Mouse (Mus musculus) gastrocnemius, postnatal 4 days (tissue): ENCODE data around the gene Hs3st3b1. TPM values are rescaled to one million over a fixed set of nuclear protein-coding genes. Genes with fewer than 3 reads are reported as not detected.

ENCODE experiments used
- DNase-seq, 2 experiments: peaks; one replicate each; pipeline ENCODE4 v3.0.0; 2021 to 2022; ENCODE audit warnings: low spot score in 2 of 2, mixed read lengths in 2 of 2
- long read RNA-seq, 2 experiments: library from polyadenylated mRNA; stranded (forward); transcript quantifications; one replicate each; pipeline ENCODE4 v2.0.0; 2021
- total RNA-seq, 2 experiments: library from RNA; stranded (reverse); gene quantifications; 2 replicates each; pipeline ENCODE4 v1.2.3; 2021

The Hs3st3b1 gene
- 1 to 10 TPM in 1 of 2 experiments, under 1 TPM in 1; 0.96 to 1.8 TPM for total RNA-seq
- long read RNA-seq, experiment 1, full-length matches to known transcripts, result 2 of 4 reads
- long read RNA-seq, experiment 1, partial matches to known transcripts, result 0 of 4 reads
- long read RNA-seq, experiment 1, other reads (novel, unspliced or antisense), result 2 of 4 reads
- long read RNA-seq, experiment 2, partial matches to known transcripts, result 0 of 1 reads
- long read RNA-seq, experiment 2, other reads (novel, unspliced or antisense), result 1 of 1 reads

- peak; percentile 76 to 90 for DNase-seq
These were observed at the start of gene Hs3st3b1 for GRCm38 (mm10) chr11:63922091-63922621. Hs3st3b1 (minus strand) TSS chr11:63922290.

GRCm38 (mm10) chr11:63971462-63971861, 49.4 kb upstream of the Hs3st3b1 start:
- no peak for DNase-seq

- no peak for DNase-seq
These were observed 48.7 kb upstream of the Hs3st3b1 start for GRCm38 (mm10) chr11:63970818-63971217.

- no peak for DNase-seq
These were observed 47.3 kb upstream of the Hs3st3b1 start for GRCm38 (mm10) chr11:63969205-63969910.

- no peak for DNase-seq
These were observed 46.4 kb upstream of the Hs3st3b1 start for GRCm38 (mm10) chr11:63968388-63969035.

GRCm38 (mm10) chr11:63967641-63968387, 45.7 kb upstream of the Hs3st3b1 start:
- no peak for DNase-seq

- DNase-seq, result no peak
These were observed 43.3 kb upstream of the Hs3st3b1 start for GRCm38 (mm10) chr11:63965437-63965836.

GRCm38 (mm10) chr11:63957207-63957606, 35.1 kb upstream of the Hs3st3b1 start:
- DNase-seq, result no peak

GRCm38 (mm10) chr11:63956748-63957147, 34.7 kb upstream of the Hs3st3b1 start:
- DNase-seq, result no peak

- DNase-seq, result no peak
These were observed 31.8 kb upstream of the Hs3st3b1 start for GRCm38 (mm10) chr11:63953887-63954286.

- no peak for DNase-seq
These were observed 30.7 kb upstream of the Hs3st3b1 start for GRCm38 (mm10) chr11:63952743-63953191.

GRCm38 (mm10) chr11:63951831-63952631, 29.9 kb upstream of the Hs3st3b1 start:
- DNase-seq, result peak; percentile 38 to 57

GRCm38 (mm10) chr11:63948371-63948770, 26.3 kb upstream of the Hs3st3b1 start:
- DNase-seq, result no peak

- DNase-seq, result no peak
These were observed 24.9 kb upstream of the Hs3st3b1 start for GRCm38 (mm10) chr11:63947024-63947423.

- DNase-seq, result no peak
These were observed 21.9 kb upstream of the Hs3st3b1 start for GRCm38 (mm10) chr11:63943947-63944346.

- no peak for DNase-seq
These were observed 21.3 kb upstream of the Hs3st3b1 start for GRCm38 (mm10) chr11:63943268-63943890.

- no peak for DNase-seq
These were observed 20.1 kb upstream of the Hs3st3b1 start for GRCm38 (mm10) chr11:63942177-63942576.

GRCm38 (mm10) chr11:63936641-63937040, 14.6 kb upstream of the Hs3st3b1 start:
- DNase-seq, result no peak

- DNase-seq, result no peak
These were observed 4.8 kb upstream of the Hs3st3b1 start for GRCm38 (mm10) chr11:63926901-63927300.

GRCm38 (mm10) chr11:63925161-63925582, 3.1 kb upstream of the Hs3st3b1 start:
- DNase-seq, result peak; percentile 71 to 83
